ENCODE assay signal across 9 mouse cellular contexts in genomic region chr11:36264776-36265466, GRCm38 (mm10).
DNase-seq lines count a peak whose midpoint lies in the region; ATAC-seq lines count a peak whose summit lies in the region.
"Had no signal": no experiment of that assay in that cellular context is flagged by ENCODE, and none has a peak within 500 bp of the region (broad histone marks: within the 10 kb centered on the region; RNA-seq: fewer than 3 reads in every experiment).

No protein-coding gene starts in this region.

- DNase-seq in R1 (ENCODE audit: low read depth, low spot score) = peak; percentile 38
- DNase-seq in adrenal gland, adult (ENCODE audit: inconsistent age in 2 of 2, low spot score in 1 of 2) = peak; percentile 57 to 83
- DNase-seq in kidney, postnatal 4 days = peak; percentile 20 to 40
- no peak for DNase-seq in testis, postnatal 14 days (ENCODE audit: low spot score)
- DNase-seq in c-Kit-positive CD71-positive TER-119-positive erythroid progenitor cells, embryonic 14.5 days (ENCODE audit: low spot score) = no peak

- no peak overlapping the region for H3K4me2 ChIP-seq in embryonic facial prominence, embryonic 15.5 days (replicated peaks)
- no peak overlapping the region for H3K4me2 ChIP-seq in heart, embryonic 11.5 days
- H3K4me2 ChIP-seq: embryonic facial prominence, embryonic 12.5 days; lung, embryonic 15.5 days had no signal

- H3K4me3 ChIP-seq in embryonic facial prominence, embryonic 15.5 days (replicated peaks) = no peak overlapping the region
- H3K4me3 ChIP-seq in heart, embryonic 11.5 days (ENCODE audit: low read depth, low read length) = no peak overlapping the region
- H3K4me3 ChIP-seq: embryonic facial prominence, embryonic 12.5 days; lung, embryonic 15.5 days had no signal

- peaks cover 7% of the 10 kb centered on the region; the same call in 1 of the 2 replicates for H3K4me1 ChIP-seq in embryonic facial prominence, embryonic 15.5 days
- H3K4me1 ChIP-seq in heart, embryonic 11.5 days (ENCODE audit: control insufficient read depth, insufficient read depth, low read length) = no peaks in the 10 kb centered on the region
- H3K4me1 ChIP-seq: lung, embryonic 15.5 days had no signal

- WGBS in embryonic facial prominence, embryonic 15.5 days = 69% methylated on average over 17 of the region's 17 CpGs
- 86% methylated on average over 17 of the region's 17 CpGs for WGBS in heart, embryonic 11.5 days (ENCODE audit: insufficient replicate concordance)

- peak overlapping the region; percentile 73 for H3K27ac ChIP-seq in embryonic facial prominence, embryonic 15.5 days (replicated peaks)
- no peak overlapping the region for H3K27ac ChIP-seq in heart, embryonic 11.5 days (ENCODE audit: low read depth, low read length)
- H3K27ac ChIP-seq: embryonic facial prominence, embryonic 12.5 days; lung, embryonic 15.5 days had no signal

- H3K36me3 ChIP-seq in embryonic facial prominence, embryonic 15.5 days = no peaks in the 10 kb centered on the region
- H3K36me3 ChIP-seq in heart, embryonic 11.5 days (ENCODE audit: control insufficient read depth, insufficient read depth, low read length) = no peaks in the 10 kb centered on the region
- H3K36me3 ChIP-seq: embryonic facial prominence, embryonic 12.5 days; lung, embryonic 15.5 days had no signal

- ATAC-seq in embryonic facial prominence, embryonic 15.5 days (ENCODE audit: insufficient number of reproducible peaks, low FRiP score, low TSS enrichment, low read depth) = no peak
- no peak for ATAC-seq in heart, embryonic 11.5 days (replicated peaks; ENCODE audit: insufficient number of reproducible peaks, low FRiP score, low TSS enrichment)

- no peaks in the 10 kb centered on the region for H3K9me3 ChIP-seq in embryonic facial prominence, embryonic 15.5 days (replicated peaks)
- no peaks in the 10 kb centered on the region for H3K9me3 ChIP-seq in heart, embryonic 11.5 days (replicated peaks; ENCODE audit: control insufficient read depth, low read length)
- H3K9me3 ChIP-seq: embryonic facial prominence, embryonic 12.5 days; lung, embryonic 15.5 days had no signal

- no peak overlapping the region for H3K9ac ChIP-seq in embryonic facial prominence, embryonic 15.5 days
- H3K9ac ChIP-seq in heart, embryonic 11.5 days (ENCODE audit: low read depth, low read length) = no peak overlapping the region
- H3K9ac ChIP-seq: embryonic facial prominence, embryonic 12.5 days; lung, embryonic 15.5 days had no signal

- H3K27me3 ChIP-seq in embryonic facial prominence, embryonic 15.5 days = no peaks in the 10 kb centered on the region
- no peaks in the 10 kb centered on the region for H3K27me3 ChIP-seq in heart, embryonic 11.5 days (ENCODE audit: control insufficient read depth, insufficient read depth, low read length)
- H3K27me3 ChIP-seq: embryonic facial prominence, embryonic 12.5 days had no signal

Comparison
In these comparisons a context has a peak if more than half of its experiments do, and no peak if none do; other contexts are left out.
1. DNase-seq: peak in R1 (single experiment), adrenal gland, adult (2 of 2) and kidney, postnatal 4 days (2 of 2); none in testis, postnatal 14 days (single experiment) and c-Kit-positive CD71-positive TER-119-positive erythroid progenitor cells, embryonic 14.5 days (single experiment).